Comparison of ENCODE assay signal across 8 mouse cellular contexts in genomic region chr10:69870348-69870747, GRCm38 (mm10).
DNase-seq lines count a peak whose midpoint lies in the region; ATAC-seq and TF ChIP-seq lines count a peak whose summit lies in the region.

No protein-coding gene starts in this region.

- TF ChIP-seq POLR2A in kidney, adult 2 months (IDR thresholded peaks at IDR 0.05; ENCODE audit: low read depth, low read length) = no peak

- peak; percentile 85 to 91 for DNase-seq in heart, adult 18-20 months
- DNase-seq in frontal cortex, postnatal 36 days (ENCODE audit: low spot score in 2 of 2) = peak; percentile 70 to 77
- peak; percentile 80 for DNase-seq in kidney, adult 2 months
- peak; percentile 56 for DNase-seq in liver, embryonic 11.5 days (ENCODE audit: low spot score)
- peak; percentile 51 for DNase-seq in thymus, postnatal 0 days (ENCODE audit: low spot score)

- H3K27ac ChIP-seq in heart, embryonic 11.5 days (ENCODE audit: low read depth, low read length) = no peak overlapping the region
- no peak overlapping the region for H3K27ac ChIP-seq in kidney, adult 2 months (ENCODE audit: insufficient read depth, low read depth, low read length)
- no peak overlapping the region for H3K27ac ChIP-seq in liver, embryonic 11.5 days (ENCODE audit: low read depth, low read length)
- no peak overlapping the region; the same call in 1 of the 2 replicates for H3K27ac ChIP-seq in neural tube, embryonic 15.5 days (replicated peaks)

- H3K27me3 ChIP-seq in heart, embryonic 11.5 days (ENCODE audit: control insufficient read depth, insufficient read depth, low read length) = no peaks in the 10 kb centered on the region
- H3K27me3 ChIP-seq in kidney, adult 2 months (replicated peaks; ENCODE audit: control insufficient read depth, insufficient read depth, low read length) = no peaks in the 10 kb centered on the region
- no peaks in the 10 kb centered on the region for H3K27me3 ChIP-seq in liver, embryonic 11.5 days (replicated peaks; ENCODE audit: control insufficient read depth, insufficient read depth, low read length)
- no peaks in the 10 kb centered on the region for H3K27me3 ChIP-seq in neural tube, embryonic 15.5 days (replicated peaks)

- H3K4me3 ChIP-seq in heart, embryonic 11.5 days (ENCODE audit: low read depth, low read length) = no peak overlapping the region
- H3K4me3 ChIP-seq in kidney, adult 2 months (ENCODE audit: insufficient read depth, low read depth, low read length) = no peak overlapping the region
- no peak overlapping the region for H3K4me3 ChIP-seq in liver, embryonic 11.5 days (ENCODE audit: low read depth, low read length)
- no peak overlapping the region for H3K4me3 ChIP-seq in neural tube, embryonic 15.5 days (replicated peaks)

- 17% methylated on average over 5 of the region's 5 CpGs for WGBS in heart, embryonic 11.5 days (ENCODE audit: insufficient replicate concordance)
- WGBS in kidney, adult 2 months = 4% methylated on average over 5 of the region's 5 CpGs
- WGBS in liver, embryonic 11.5 days = 16% methylated on average over 5 of the region's 5 CpGs
- WGBS in neural tube, embryonic 15.5 days = 7% methylated on average over 5 of the region's 5 CpGs

- H3K9me3 ChIP-seq in heart, embryonic 11.5 days (replicated peaks; ENCODE audit: control insufficient read depth, low read length) = no peaks in the 10 kb centered on the region
- H3K9me3 ChIP-seq in liver, embryonic 11.5 days (ENCODE audit: control insufficient read depth, low read length) = no peaks in the 10 kb centered on the region
- no peaks in the 10 kb centered on the region for H3K9me3 ChIP-seq in neural tube, embryonic 15.5 days (replicated peaks)

- no peak overlapping the region for H3K4me2 ChIP-seq in heart, embryonic 11.5 days
- no peak overlapping the region for H3K4me2 ChIP-seq in liver, embryonic 11.5 days
- H3K4me2 ChIP-seq in neural tube, embryonic 15.5 days = no peak overlapping the region

- peaks cover 8% of the 10 kb centered on the region for H3K36me3 ChIP-seq in heart, embryonic 11.5 days (ENCODE audit: control insufficient read depth, insufficient read depth, low read length)
- H3K36me3 ChIP-seq in kidney, adult 2 months (ENCODE audit: control insufficient read depth, insufficient read depth, low read length) = no peaks in the 10 kb centered on the region
- H3K36me3 ChIP-seq in liver, embryonic 11.5 days (ENCODE audit: control insufficient read depth, insufficient read depth, low read length) = no peaks in the 10 kb centered on the region
- peaks cover 36% of the 10 kb centered on the region for H3K36me3 ChIP-seq in neural tube, embryonic 15.5 days

- no peak for ATAC-seq in heart, embryonic 11.5 days (replicated peaks; ENCODE audit: insufficient number of reproducible peaks, low FRiP score, low TSS enrichment)
- ATAC-seq in cerebellum, adult (ENCODE audit: insufficient number of reproducible peaks, low FRiP score, low TSS enrichment) = peak; percentile 72
- no peak for ATAC-seq in liver, embryonic 11.5 days (replicated peaks; ENCODE audit: low FRiP score)
- ATAC-seq in neural tube, embryonic 15.5 days (ENCODE audit: low FRiP score) = 0 out of 2 replicates have a peak, but pooled peaks have one; percentile 16

- TF ChIP-seq CTCF in kidney, adult 2 months (conservative IDR thresholded peaks at IDR 0.05; ENCODE audit: insufficient read depth, insufficient read length, low read depth, low read length) = peak; percentile 87

- no peak overlapping the region for H3K9ac ChIP-seq in heart, embryonic 11.5 days (ENCODE audit: low read depth, low read length)
- no peak overlapping the region for H3K9ac ChIP-seq in liver, embryonic 11.5 days (ENCODE audit: low read depth, low read length)
- no peak overlapping the region for H3K9ac ChIP-seq in neural tube, embryonic 15.5 days (replicated peaks)

- no peaks in the 10 kb centered on the region for H3K4me1 ChIP-seq in heart, embryonic 11.5 days (ENCODE audit: control insufficient read depth, insufficient read depth, low read length)
- H3K4me1 ChIP-seq in kidney, adult 2 months (ENCODE audit: control insufficient read depth, insufficient read depth, low read length) = no peaks in the 10 kb centered on the region
- H3K4me1 ChIP-seq in liver, embryonic 11.5 days (replicated peaks; ENCODE audit: control insufficient read depth, insufficient read depth, low read length) = no peaks in the 10 kb centered on the region
- H3K4me1 ChIP-seq in neural tube, embryonic 15.5 days = peaks cover 18% of the 10 kb centered on the region

Comparison
In these comparisons a context has a peak if more than half of its experiments do, and no peak if none do; other contexts are left out.
1. ATAC-seq: peak in cerebellum, adult (single experiment) and neural tube, embryonic 15.5 days (single experiment); none in heart, embryonic 11.5 days (single experiment) and liver, embryonic 11.5 days (single experiment).
2. Peak in every context shown above with its lines, with median percentiles within 50 percentile points of each other: DNase-seq.